Mouse (Mus musculus) mature B cell (primary cell): ENCODE data around the gene Ppp1r15b.

Source experiments
- in situ Hi-C: fragments of 300-500 bp; cut with MboI; formaldehyde crosslinking; loops from 2 replicates; pipeline ENCODE4 v1.14.3; 2019

Ppp1r15b gene

DNA sequence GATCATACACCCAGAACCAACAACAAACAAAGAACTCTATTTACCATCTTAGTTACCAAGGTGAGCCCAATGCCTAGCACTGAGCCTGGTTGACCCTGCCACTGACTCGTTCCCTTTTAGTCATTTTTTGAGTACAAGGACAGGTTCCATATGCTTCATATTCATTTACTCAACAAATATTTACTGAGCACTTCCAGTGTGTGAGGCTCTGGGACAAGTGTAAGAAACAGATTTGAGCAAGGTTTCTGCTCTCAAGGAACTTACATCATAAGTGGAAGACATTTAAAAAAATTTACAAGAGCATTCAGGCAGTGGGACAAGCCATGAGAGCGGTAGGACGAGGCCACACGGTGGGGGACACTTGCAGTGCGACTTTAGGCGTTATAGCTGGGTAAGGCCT lies 24.3 kb downstream of the Ppp1r15b start:
- in situ Hi-C loops, result loop anchor here (10.0 kb wide), 1 partner anchor 150 kb away; the partner anchor contains the start of gene Golt1a

DNA sequence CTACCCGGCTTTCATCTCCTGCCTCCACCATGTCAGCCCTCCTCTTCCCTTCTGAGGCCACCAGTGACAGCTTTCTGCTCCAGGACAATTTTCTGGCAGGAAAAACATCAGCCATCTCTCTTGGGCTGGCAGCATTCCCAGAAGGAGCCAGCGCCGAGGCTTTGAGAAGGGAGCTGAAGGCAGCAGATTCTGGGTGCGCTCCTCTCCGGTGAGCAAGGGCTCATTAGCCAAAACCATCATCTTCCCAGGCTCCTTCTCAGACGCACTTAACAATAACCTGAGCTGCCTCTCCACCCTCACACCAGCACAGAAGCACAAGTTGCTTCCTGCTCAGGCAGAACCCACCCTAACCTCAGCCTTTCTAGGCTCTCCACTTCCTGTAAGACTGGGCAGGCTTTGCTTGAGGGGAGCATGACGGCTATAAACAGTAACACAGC lies 28.2 kb downstream of the Ppp1r15b start:
- in situ Hi-C loops, result loop anchor here (10.0 kb wide), 1 partner anchor 146 kb away; the partner anchor contains the start of gene Golt1a

DNA sequence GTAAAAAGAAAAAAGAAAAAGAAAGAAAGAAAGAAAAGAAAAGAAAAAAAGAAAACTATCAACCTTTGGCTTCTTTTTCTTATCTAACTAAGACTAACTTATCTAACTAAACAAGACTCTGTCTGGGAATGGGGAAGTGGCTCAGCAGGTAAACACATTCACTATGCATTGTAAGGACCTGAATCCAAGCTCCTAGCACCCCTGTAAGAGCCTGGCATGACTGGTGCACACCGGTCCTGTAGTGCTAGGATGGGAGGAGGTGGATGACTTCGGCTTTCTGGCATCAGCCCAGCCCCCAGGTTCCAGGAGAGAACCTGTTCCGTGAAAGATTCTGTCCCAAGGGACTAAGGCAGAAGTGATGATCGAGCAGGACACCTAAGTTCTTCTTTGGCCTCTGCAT lies 30.6 kb downstream of the Ppp1r15b start:
- in situ Hi-C loops, result no loop called here

DNA sequence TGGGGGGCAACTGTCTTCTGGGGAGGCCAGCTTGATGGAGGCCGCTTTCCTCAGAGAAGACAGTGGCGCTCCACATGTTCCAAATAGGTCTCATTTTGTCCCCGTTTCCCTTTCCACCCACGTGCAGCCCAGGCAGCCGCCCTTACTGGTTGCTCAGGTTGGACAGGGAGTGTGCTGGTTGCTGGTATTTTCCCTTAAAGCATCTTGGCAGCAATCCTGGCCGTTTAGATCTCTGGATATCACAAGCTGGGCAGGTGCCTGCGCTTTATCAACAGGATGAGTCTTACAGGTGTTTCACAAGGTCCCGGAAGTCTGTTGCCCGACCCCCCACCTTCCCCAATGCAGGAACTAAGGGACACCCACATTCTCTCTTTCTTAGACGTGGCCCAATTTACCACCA lies 31.1 kb downstream of the Ppp1r15b start:
- in situ Hi-C loops, result no loop called here

DNA sequence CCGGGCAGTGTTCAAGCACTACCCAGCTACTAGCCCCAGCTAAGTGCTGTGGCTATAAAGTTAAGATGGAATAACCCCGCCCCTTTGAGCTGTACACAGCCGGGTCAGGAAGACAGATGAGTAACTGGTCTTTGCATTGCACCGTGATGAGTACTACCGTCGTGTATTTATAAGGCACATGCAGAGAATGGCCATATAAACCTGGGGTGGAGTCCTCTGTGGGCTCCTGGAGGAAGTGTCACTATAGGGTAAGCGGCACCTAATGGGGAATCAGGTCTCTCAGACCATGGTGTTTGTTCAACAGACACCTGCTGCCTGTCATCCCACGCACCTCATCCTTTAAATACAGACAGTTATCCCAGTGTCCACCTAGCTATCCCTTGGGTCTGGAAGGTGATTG lies 32.0 kb downstream of the Ppp1r15b start:
- in situ Hi-C loops, result no loop called here

- in situ Hi-C loops, result no loop called here
Measured at GRCm38 (mm10) chr1:133163820-133164431, 33.0 kb downstream of the Ppp1r15b start, which contains the start of gene Plekha6. Plekha6 (plus strand) TSS chr1:133164210.

DNA sequence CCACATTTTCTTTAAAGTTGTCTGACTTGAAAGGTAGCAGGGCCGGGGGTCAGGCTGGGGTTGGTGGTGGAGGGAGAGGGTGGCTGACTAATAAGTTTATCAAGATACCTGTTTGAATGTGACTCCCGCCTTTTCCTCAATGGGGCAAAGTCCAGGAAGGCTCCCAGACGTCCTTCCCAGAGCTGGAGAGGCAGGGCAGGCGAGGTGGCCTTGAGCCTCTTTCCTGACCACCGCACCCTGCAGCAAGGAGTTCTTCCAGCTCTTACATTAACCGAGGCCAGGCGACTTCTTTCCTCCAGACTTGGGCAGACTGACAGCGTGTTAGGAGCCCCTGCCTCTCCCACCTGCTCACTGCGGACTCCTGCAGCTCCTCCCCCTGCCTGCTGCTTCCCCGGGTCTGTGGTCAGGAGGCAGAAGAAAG lies 33.7 kb downstream of the Ppp1r15b start:
- in situ Hi-C loops, result no loop called here

GRCm38 (mm10) chr1:133165111-133165510 lies 34.2 kb downstream of the Ppp1r15b start:
- in situ Hi-C loops, result no loop called here

DNA sequence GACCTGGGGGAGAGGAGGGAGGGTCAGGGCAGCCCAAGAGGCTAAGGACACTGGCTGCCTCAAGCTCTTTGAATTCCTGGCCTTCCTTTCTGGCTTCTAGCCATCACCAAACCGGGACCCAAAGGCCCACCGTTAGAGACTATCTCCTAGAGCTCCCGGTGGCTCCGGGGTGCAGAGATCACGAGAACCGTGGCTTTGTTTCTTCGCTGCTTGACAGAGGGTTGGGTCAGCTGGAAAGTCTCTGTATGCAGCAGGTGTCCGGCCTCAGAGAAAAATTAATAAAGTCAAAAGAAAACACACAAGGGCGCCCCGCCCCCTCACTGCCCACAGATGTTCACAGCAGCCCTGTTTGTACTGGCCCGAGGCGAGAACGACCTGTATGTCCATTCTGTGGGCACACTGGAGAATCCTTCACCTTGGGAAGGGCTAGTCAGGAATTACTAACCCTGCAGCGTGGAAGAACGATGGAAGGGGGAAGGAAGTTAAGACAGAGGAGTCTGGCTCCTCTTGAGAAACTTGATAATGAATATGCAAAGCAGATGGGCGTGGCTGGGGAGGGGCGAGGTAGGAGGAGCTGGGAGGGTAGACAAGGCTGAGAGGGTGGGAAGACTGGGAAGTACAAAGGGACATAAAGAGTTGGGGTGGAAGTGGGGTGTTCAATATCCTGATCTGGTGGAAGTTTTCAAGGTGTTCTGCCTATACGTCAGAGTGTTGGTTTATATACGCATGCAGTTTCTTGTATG lies 37.5 kb downstream of the Ppp1r15b start:
- in situ Hi-C loops, result no loop called here

DNA sequence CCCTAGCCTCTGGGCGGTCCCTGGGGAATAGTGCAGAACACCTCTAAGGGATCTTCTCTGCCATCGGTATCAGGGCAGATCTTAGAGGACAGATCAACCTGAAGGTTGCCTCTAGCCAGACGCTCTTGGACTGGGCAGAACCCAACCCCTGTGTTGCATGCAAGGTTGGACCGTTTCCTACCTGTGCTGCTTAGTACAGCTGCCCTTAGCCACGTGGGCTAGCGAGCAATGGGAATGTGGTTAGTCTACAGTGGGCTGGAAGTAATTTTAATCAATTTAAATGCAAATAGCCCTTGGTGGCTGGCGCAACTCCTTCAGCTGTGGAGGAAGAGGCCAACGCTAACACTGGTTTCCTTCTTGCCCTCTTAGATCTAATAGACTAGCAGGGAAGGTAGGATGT lies 39.3 kb downstream of the Ppp1r15b start:
- in situ Hi-C loops, result no loop called here

DNA sequence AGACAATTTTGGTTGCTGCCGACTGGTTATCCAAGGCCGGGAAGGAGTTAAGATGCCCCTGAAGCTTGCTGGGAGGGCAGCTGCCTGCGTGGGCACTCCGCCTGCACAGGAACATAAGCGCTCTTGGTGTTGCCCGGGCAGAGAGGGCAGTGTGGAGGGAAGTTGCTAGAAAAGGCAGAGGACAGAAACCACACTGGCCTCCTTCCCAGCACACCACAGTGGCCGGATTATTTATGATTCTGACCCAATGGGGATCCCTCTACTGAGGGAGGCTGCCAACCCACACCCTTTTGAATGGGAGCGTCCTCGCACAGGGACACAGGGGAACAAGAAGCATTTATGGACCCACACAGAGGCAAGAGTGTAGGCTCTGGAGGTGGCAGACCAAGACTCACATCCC lies 40.4 kb downstream of the Ppp1r15b start:
- in situ Hi-C loops, result no loop called here

- in situ Hi-C loops, result no loop called here
Measured at GRCm38 (mm10) chr1:133175150-133175549, 44.2 kb downstream of the Ppp1r15b start.

GRCm38 (mm10) chr1:133177480-133178172 lies 46.7 kb downstream of the Ppp1r15b start:
- in situ Hi-C loops, result no loop called here

DNA sequence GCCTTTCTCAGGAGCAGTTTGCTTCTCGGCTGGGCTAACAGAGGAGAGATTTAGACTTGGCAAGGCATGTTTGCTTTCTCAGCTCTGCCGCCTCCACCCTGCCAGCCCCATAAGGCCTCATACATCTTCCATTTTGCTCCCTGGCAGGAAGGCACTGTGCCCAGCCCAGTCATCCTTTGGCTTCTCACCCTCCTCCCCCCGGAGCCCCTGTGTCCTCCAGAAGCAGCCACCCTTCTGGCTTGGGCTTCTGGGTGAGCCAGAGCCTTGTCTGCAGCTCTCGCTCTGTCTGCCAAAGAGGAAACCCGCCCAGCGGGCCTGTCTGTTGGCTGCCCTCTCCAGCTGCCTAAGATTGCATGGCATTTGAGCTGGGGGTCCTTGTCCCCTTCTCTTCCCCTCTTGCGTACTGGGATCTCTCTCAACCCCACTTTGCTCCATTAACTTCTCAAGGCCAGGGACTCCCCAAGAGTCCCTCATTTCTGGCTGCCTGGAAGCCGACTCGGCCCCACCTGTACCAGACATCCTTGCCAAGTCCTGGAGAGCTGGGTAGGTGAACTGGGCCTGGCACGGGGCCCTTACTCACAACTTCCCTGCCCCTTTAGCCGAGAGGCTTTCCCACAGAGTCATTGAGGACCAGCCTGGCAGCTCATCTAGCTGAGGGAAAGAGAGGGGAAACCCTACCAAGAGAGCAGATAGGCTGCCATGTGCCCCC lies 47.9 kb downstream of the Ppp1r15b start:
- in situ Hi-C loops, result no loop called here

DNA sequence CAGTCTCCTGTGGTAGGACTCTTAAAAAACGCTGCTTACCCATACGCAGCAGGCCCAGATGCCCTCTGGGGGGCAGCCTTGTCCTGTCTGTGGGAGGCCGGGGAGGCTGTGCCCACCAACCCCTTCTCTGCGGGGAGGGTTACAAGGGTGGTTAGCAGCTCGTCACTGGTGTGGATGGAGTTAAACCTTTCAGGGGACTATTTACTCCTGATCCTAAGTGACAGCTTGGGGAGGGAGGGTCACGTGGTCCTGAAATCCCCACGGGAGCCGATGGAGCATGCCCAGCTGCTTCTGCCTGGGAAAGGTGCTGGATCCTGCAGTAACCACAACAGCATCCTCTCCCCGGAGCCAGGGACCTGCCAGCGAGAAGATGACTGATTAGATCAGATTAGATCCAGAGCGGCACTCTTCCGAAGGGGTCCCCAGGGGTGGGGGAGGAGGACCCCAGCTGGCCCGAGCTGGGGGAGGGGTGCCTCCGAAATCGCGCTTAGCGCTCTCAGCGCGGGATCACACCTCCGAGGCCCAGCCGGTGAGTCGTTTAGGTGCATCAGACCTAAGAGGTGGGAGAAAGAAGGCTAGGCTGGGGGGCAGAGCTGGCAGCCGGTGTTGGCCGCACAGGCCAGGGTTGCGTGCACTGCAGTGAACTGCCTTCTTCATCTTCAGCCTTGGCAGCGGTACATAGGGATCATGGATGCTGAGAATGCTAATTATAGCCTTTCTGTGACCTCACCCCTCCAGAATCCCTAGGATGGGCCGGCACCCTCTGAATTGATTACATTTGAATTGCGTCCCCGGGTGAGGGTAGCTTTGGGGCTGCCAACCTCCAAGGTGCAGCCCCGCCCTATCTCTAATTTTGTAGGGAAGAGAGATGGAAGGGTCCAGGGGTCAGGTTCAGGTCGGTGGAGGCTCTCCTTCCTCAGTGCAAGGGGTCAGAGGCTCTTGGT lies 50.4 kb downstream of the Ppp1r15b start:
- in situ Hi-C loops, result no loop called here

- in situ Hi-C loops, result no loop called here
Measured at GRCm38 (mm10) chr1:133182016-133182705, 51.2 kb downstream of the Ppp1r15b start.

DNA sequence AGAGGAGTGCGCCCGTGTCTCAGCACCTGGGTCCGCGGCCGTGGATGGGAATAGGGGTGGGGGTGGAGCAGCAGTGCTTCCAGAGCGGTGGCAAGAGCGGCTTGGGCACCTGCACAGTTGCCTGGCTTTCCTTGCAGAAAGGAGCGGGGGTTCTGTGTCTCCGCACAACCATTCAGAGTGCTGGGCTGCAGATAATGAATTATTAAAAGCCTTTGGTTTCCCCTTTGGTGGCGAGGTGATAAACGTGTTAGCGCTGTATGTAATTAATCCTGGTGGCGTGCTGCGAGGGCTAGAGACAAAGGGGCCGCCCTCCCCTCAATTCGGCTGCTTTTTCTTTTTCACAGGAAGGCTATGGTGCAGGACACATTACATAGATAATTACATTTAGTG lies 51.8 kb downstream of the Ppp1r15b start:
- in situ Hi-C loops, result no loop called here

- in situ Hi-C loops, result no loop called here
Measured at GRCm38 (mm10) chr1:133183141-133183925, 52.4 kb downstream of the Ppp1r15b start.

DNA sequence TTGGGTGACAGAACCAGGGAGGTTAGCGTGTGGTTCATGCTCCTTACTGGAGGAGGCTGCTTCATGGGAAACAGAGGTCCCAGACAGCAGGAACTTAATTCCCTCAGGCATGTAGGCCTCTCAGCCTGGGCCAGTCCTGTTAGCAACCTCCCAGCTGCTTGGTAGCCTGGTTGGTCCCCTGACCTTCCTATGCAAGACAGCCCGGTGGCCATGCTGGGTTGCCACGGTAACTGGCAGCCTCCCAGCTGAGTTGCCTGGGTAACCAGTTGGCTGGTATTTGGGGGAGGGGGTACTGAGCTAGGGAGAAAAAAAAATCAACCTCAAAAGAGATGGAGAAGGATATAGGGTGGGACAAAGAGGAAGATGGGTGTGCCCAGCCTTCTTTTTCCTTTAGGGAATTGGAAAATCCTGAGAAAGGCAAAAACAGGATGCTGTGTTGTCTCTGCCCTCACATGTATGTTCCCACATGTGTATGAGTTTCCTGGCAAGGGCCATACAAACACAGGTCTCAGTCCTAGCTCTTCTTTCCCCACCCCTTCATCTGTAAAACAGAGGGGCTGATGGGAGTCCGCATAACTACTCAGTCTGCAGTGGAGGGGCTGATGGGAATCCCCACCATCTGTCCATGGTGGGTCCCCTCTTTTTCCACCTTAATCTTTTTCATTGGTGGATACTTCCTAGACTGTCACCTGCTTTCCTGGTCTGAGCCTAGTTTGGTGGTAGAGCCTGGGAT lies 57.2 kb downstream of the Ppp1r15b start:
- in situ Hi-C loops, result no loop called here
